Mouse (Mus musculus) cerebral cortex, adult 2 months (tissue): ENCODE results near the gene Carhsp1.

ENCODE experiments used
- WGBS: fragments of 180-500 bp; shearing (Covaris S2); methylation state at CpG from one replicate; pipeline ENCODE4 v1.1.7; 2018; 5-methylcytosine and 5-hydroxymethylcytosine counted together

Carhsp1 gene

GRCm38 (mm10) chr16:8671551-8672349, at the start of gene Carhsp1:
TSS of gene Carhsp1 (minus strand) at chr16:8672155.
- 1% methylated on average over 66 of the region's 67 CpGs for WGBS

- 67% methylated on average over 4 of the region's 4 CpGs for WGBS
Measured at GRCm38 (mm10) chr16:8720447-8720846, 48.5 kb upstream of the Carhsp1 start.

GRCm38 (mm10) chr16:8717744-8718143, 45.8 kb upstream of the Carhsp1 start:
- 85% methylated on average over 10 of the region's 10 CpGs for WGBS

- WGBS, result 51% methylated on average over 6 of the region's 6 CpGs
Measured at GRCm38 (mm10) chr16:8716300-8716699, 44.3 kb upstream of the Carhsp1 start.

GRCm38 (mm10) chr16:8715513-8716080, 43.6 kb upstream of the Carhsp1 start:
- WGBS, result 57% methylated on average over 10 of the region's 10 CpGs

GRCm38 (mm10) chr16:8714851-8715250, 42.9 kb upstream of the Carhsp1 start:
- WGBS, result 82% methylated on average over 5 of the region's 5 CpGs

- 48% methylated on average over 9 of the region's 9 CpGs for WGBS
Measured at GRCm38 (mm10) chr16:8711998-8712397, 40.0 kb upstream of the Carhsp1 start.

GRCm38 (mm10) chr16:8700586-8700985, 28.6 kb upstream of the Carhsp1 start:
- WGBS, result 78% methylated on average over 3 of the region's 3 CpGs

- 64% methylated on average over 8 of the region's 8 CpGs for WGBS
Measured at GRCm38 (mm10) chr16:8699556-8699955, 27.6 kb upstream of the Carhsp1 start.

- 90% methylated on average over 7 of the region's 7 CpGs for WGBS
Measured at GRCm38 (mm10) chr16:8691206-8691605, 19.3 kb upstream of the Carhsp1 start.

- 55% methylated on average over 11 of the region's 11 CpGs for whole genome bisulfite sequencing
Measured at GRCm38 (mm10) chr16:8689979-8690656, 18.2 kb upstream of the Carhsp1 start.

- 66% methylated on average over 11 of the region's 11 CpGs for WGBS
Measured at GRCm38 (mm10) chr16:8686871-8687535, 15.0 kb upstream of the Carhsp1 start.

- 42% methylated on average over 7 of the region's 7 CpGs for WGBS
Measured at GRCm38 (mm10) chr16:8686121-8686870, 14.3 kb upstream of the Carhsp1 start.

GRCm38 (mm10) chr16:8685087-8685486, 13.1 kb upstream of the Carhsp1 start:
- WGBS, result 37% methylated on average over 4 of the region's 4 CpGs

GRCm38 (mm10) chr16:8680470-8680869, 8.5 kb upstream of the Carhsp1 start, which contains the start of gene Gm5767:
TSS of gene Gm5767 (plus strand) at chr16:8680770.
- 74% methylated on average over 5 of the region's 5 CpGs for WGBS

GRCm38 (mm10) chr16:8679780-8680179, 7.8 kb upstream of the Carhsp1 start:
- 73% methylated on average over 3 of the region's 3 CpGs for WGBS

GRCm38 (mm10) chr16:8678676-8679075, 6.7 kb upstream of the Carhsp1 start:
- 75% methylated on average over 4 of the region's 4 CpGs for WGBS

GRCm38 (mm10) chr16:8678035-8678434, 6.1 kb upstream of the Carhsp1 start:
- WGBS, result 47% methylated on average over 5 of the region's 5 CpGs

- WGBS, result 56% methylated on average over 4 of the region's 4 CpGs
Measured at GRCm38 (mm10) chr16:8676800-8677199, 4.8 kb upstream of the Carhsp1 start.

- WGBS, result 79% methylated on average over 2 of the region's 2 CpGs
Measured at GRCm38 (mm10) chr16:8676228-8676627, 4.3 kb upstream of the Carhsp1 start.

- WGBS, result 80% methylated on average over 8 of the region's 8 CpGs
Measured at GRCm38 (mm10) chr16:8675559-8675958, 3.6 kb upstream of the Carhsp1 start.
